Comparison of ENCODE assay signal across 23 mouse cellular contexts in genomic region chr9:106130250-106130649, GRCm38 (mm10). TPM values are rescaled to one million over a fixed set of nuclear protein-coding genes. Genes with fewer than 3 reads are reported as not detected.
DNase-seq lines count a peak whose midpoint lies in the region; ATAC-seq and TF ChIP-seq lines count a peak whose summit lies in the region.
"Had no signal": no experiment of that assay in that cellular context is flagged by ENCODE, and none has a peak within 500 bp of the region (broad histone marks: within the 10 kb centered on the region; RNA-seq: fewer than 3 reads in every experiment).

No protein-coding gene starts in this region.

- TF ChIP-seq POLR2A in liver, adult 2 months (IDR thresholded peaks at IDR 0.05; ENCODE audit: extremely low read depth, insufficient read depth, low read length): no peak

- H3K79me2 ChIP-seq in liver, adult 2 months (ENCODE audit: control insufficient read depth, insufficient read depth, low read length): no peaks in the 10 kb centered on the region

- H3K4me3 ChIP-seq in forebrain, embryonic 10.5 days: no peak overlapping the region
- no peak overlapping the region for H3K4me3 ChIP-seq in forebrain, embryonic 14.5 days (ENCODE audit: low read depth, low read length)
- no peak overlapping the region for H3K4me3 ChIP-seq in liver, adult 2 months (ENCODE audit: insufficient read depth, low read depth, low read length)
- H3K4me3 ChIP-seq in liver, embryonic 11.5 days (ENCODE audit: low read depth, low read length): no peak overlapping the region
- H3K4me3 ChIP-seq in liver, postnatal 0 days (ENCODE audit: low read depth, low read length): no peak overlapping the region
- H3K4me3 ChIP-seq in liver, embryonic 12.5 days: no peak overlapping the region
- H3K4me3 ChIP-seq in midbrain, embryonic 10.5 days: no peak overlapping the region
- H3K4me3 ChIP-seq in midbrain, embryonic 13.5 days (replicated peaks): no peak overlapping the region

- 0 out of 2 replicates have a peak overlapping the region, but pooled peaks have one; percentile 48 for H3K27ac ChIP-seq in forebrain, embryonic 10.5 days
- H3K27ac ChIP-seq in forebrain, embryonic 14.5 days (ENCODE audit: low read depth, low read length): no peak overlapping the region
- H3K27ac ChIP-seq in liver, adult 2 months (replicated peaks; ENCODE audit: insufficient read depth, low read depth, low read length): no peak overlapping the region
- H3K27ac ChIP-seq in liver, embryonic 11.5 days (ENCODE audit: low read depth, low read length): no peak overlapping the region
- no peak overlapping the region for H3K27ac ChIP-seq in liver, postnatal 0 days (ENCODE audit: low read depth)
- H3K27ac ChIP-seq in liver, embryonic 12.5 days: no peak overlapping the region
- peak overlapping the region; percentile 97; the same call in 1 of the 2 replicates for H3K27ac ChIP-seq in midbrain, embryonic 10.5 days (replicated peaks)
- H3K27ac ChIP-seq in midbrain, embryonic 13.5 days: no peak overlapping the region

- peak; percentile 82 for TF ChIP-seq EP300 in liver, postnatal 0 days (IDR thresholded peaks at IDR 0.05; ENCODE audit: low read depth)

- TF ChIP-seq CTCF in liver, adult 2 months (IDR thresholded peaks at IDR 0.05; ENCODE audit: low read depth, low read length): no peak
- TF ChIP-seq CTCF in liver, postnatal 0 days (IDR thresholded peaks at IDR 0.05; ENCODE audit: low read depth): no peak

- ATAC-seq in forebrain, embryonic 14.5 days: no peak
- ATAC-seq in liver, embryonic 11.5 days (replicated peaks; ENCODE audit: low FRiP score): no peak
- ATAC-seq in liver, postnatal 0 days: peak; percentile 83
- no peak for ATAC-seq in liver, embryonic 12.5 days
- no peak for ATAC-seq in midbrain, embryonic 13.5 days
- ATAC-seq: activated CD4-positive, CD25-positive, alpha-beta regulatory T cell, adult 4 months; CD4-positive, CD25-positive, alpha-beta regulatory T cell, adult 4 months; Patski had no signal

- H3K9me3 ChIP-seq in forebrain, embryonic 10.5 days: no peaks in the 10 kb centered on the region
- H3K9me3 ChIP-seq in forebrain, embryonic 14.5 days (replicated peaks; ENCODE audit: control insufficient read depth, low read length): no peaks in the 10 kb centered on the region
- no peaks in the 10 kb centered on the region for H3K9me3 ChIP-seq in liver, embryonic 11.5 days (ENCODE audit: control insufficient read depth, low read length)
- H3K9me3 ChIP-seq in liver, postnatal 0 days (ENCODE audit: low read length): no peaks in the 10 kb centered on the region
- no peaks in the 10 kb centered on the region for H3K9me3 ChIP-seq in liver, embryonic 12.5 days (replicated peaks)
- H3K9me3 ChIP-seq in midbrain, embryonic 10.5 days (replicated peaks): no peaks in the 10 kb centered on the region
- H3K9me3 ChIP-seq in midbrain, embryonic 13.5 days: no peaks in the 10 kb centered on the region
- H3K9me3 ChIP-seq: G1E had no signal

- WGBS in forebrain, embryonic 10.5 days: 85% methylated on average over 7 of the region's 7 CpGs
- 82% methylated on average over 7 of the region's 7 CpGs for WGBS in forebrain, embryonic 14.5 days
- 59% methylated on average over 7 of the region's 7 CpGs for WGBS in liver, adult 2 months
- WGBS in liver, embryonic 11.5 days: 77% methylated on average over 7 of the region's 7 CpGs
- 67% methylated on average over 7 of the region's 7 CpGs for WGBS in liver, postnatal 0 days (ENCODE audit: insufficient replicate concordance)
- WGBS in liver, embryonic 12.5 days (ENCODE audit: insufficient replicate concordance): 71% methylated on average over 7 of the region's 7 CpGs
- WGBS in midbrain, embryonic 10.5 days: 83% methylated on average over 7 of the region's 7 CpGs
- 82% methylated on average over 7 of the region's 7 CpGs for WGBS in midbrain, embryonic 13.5 days

- H3K9ac ChIP-seq in forebrain, embryonic 14.5 days (ENCODE audit: low read length): no peak overlapping the region
- no peak overlapping the region for H3K9ac ChIP-seq in liver, adult 2 months (ENCODE audit: low read depth, low read length)
- no peak overlapping the region for H3K9ac ChIP-seq in liver, embryonic 11.5 days (ENCODE audit: low read depth, low read length)
- no peak overlapping the region for H3K9ac ChIP-seq in liver, postnatal 0 days (replicated peaks)
- H3K9ac ChIP-seq in liver, embryonic 12.5 days: no peak overlapping the region
- no peak overlapping the region for H3K9ac ChIP-seq in midbrain, embryonic 13.5 days (replicated peaks)

- no peak overlapping the region for H3K4me2 ChIP-seq in forebrain, embryonic 14.5 days (ENCODE audit: low read length)
- no peak overlapping the region for H3K4me2 ChIP-seq in liver, embryonic 11.5 days
- no peak overlapping the region for H3K4me2 ChIP-seq in liver, postnatal 0 days (ENCODE audit: low read depth, low read length)
- no peak overlapping the region for H3K4me2 ChIP-seq in liver, embryonic 12.5 days
- no peak overlapping the region for H3K4me2 ChIP-seq in midbrain, embryonic 13.5 days (replicated peaks)

- DNase-seq in forebrain, embryonic 10.5 days (ENCODE audit: extremely low spot score, low spot score): no peak
- DNase-seq in forebrain, embryonic 14.5 days (ENCODE audit: low spot score): no peak
- DNase-seq in liver, adult 2 months (ENCODE audit: extremely low read depth, low read depth, low spot score): peak; percentile 72
- DNase-seq in liver, embryonic 11.5 days (ENCODE audit: low spot score): no peak
- DNase-seq in liver, postnatal 0 days: no peak
- DNase-seq in midbrain, embryonic 10.5 days (ENCODE audit: low spot score): no peak
- DNase-seq: adrenal gland, adult 2 months; adrenal gland, adult 8-10 months; adrenal gland, postnatal 10 days; adrenal gland, postnatal 14 days; adrenal gland, postnatal 25 days; adrenal gland, postnatal 36 days; B cell, adult 2 months; cerebellum, adult 11 months; cerebellum, adult 11-12 months had no signal

- no peaks in the 10 kb centered on the region for H3K27me3 ChIP-seq in forebrain, embryonic 10.5 days (ENCODE audit: poor library complexity, severe bottlenecking)
- no peaks in the 10 kb centered on the region for H3K27me3 ChIP-seq in forebrain, embryonic 14.5 days (replicated peaks; ENCODE audit: control insufficient read depth, insufficient read depth, low read length)
- no peaks in the 10 kb centered on the region for H3K27me3 ChIP-seq in liver, adult 2 months (ENCODE audit: control insufficient read depth, insufficient read depth, low read length)
- no peaks in the 10 kb centered on the region for H3K27me3 ChIP-seq in liver, embryonic 11.5 days (replicated peaks; ENCODE audit: control insufficient read depth, insufficient read depth, low read length)
- no peaks in the 10 kb centered on the region for H3K27me3 ChIP-seq in liver, postnatal 0 days (ENCODE audit: insufficient read depth, low read length)
- H3K27me3 ChIP-seq in liver, embryonic 12.5 days (replicated peaks): no peaks in the 10 kb centered on the region
- no peaks in the 10 kb centered on the region for H3K27me3 ChIP-seq in midbrain, embryonic 10.5 days (ENCODE audit: low read depth, poor library complexity, severe bottlenecking)
- H3K27me3 ChIP-seq in midbrain, embryonic 13.5 days: no peaks in the 10 kb centered on the region
- H3K27me3 ChIP-seq: Patski had no signal

- H3K4me1 ChIP-seq in forebrain, embryonic 10.5 days: peaks cover 36% of the 10 kb centered on the region
- peaks cover 20% of the 10 kb centered on the region for H3K4me1 ChIP-seq in forebrain, embryonic 14.5 days (ENCODE audit: control insufficient read depth, insufficient read depth, low read length)
- H3K4me1 ChIP-seq in liver, adult 2 months (ENCODE audit: control insufficient read depth, insufficient read depth, low read length): peaks cover 3% of the 10 kb centered on the region; the same call in 1 of the 2 replicates
- no peaks in the 10 kb centered on the region for H3K4me1 ChIP-seq in liver, embryonic 11.5 days (replicated peaks; ENCODE audit: control insufficient read depth, insufficient read depth, low read length)
- H3K4me1 ChIP-seq in liver, postnatal 0 days (ENCODE audit: insufficient read depth): no peaks in the 10 kb centered on the region
- H3K4me1 ChIP-seq in liver, embryonic 12.5 days: no peaks in the 10 kb centered on the region
- peaks cover 37% of the 10 kb centered on the region for H3K4me1 ChIP-seq in midbrain, embryonic 10.5 days
- H3K4me1 ChIP-seq in midbrain, embryonic 13.5 days (replicated peaks): peaks cover 32% of the 10 kb centered on the region

- no peaks in the 10 kb centered on the region for H3K36me3 ChIP-seq in forebrain, embryonic 10.5 days (replicated peaks)
- no peaks in the 10 kb centered on the region for H3K36me3 ChIP-seq in forebrain, embryonic 14.5 days (ENCODE audit: control insufficient read depth, insufficient read depth, low read length)
- no peaks in the 10 kb centered on the region for H3K36me3 ChIP-seq in liver, adult 2 months (ENCODE audit: control insufficient read depth, insufficient read depth, low read length)
- H3K36me3 ChIP-seq in liver, embryonic 11.5 days (ENCODE audit: control insufficient read depth, insufficient read depth, low read length): no peaks in the 10 kb centered on the region
- no peaks in the 10 kb centered on the region for H3K36me3 ChIP-seq in liver, postnatal 0 days (replicated peaks; ENCODE audit: insufficient read depth, low read length)
- no peaks in the 10 kb centered on the region for H3K36me3 ChIP-seq in liver, embryonic 12.5 days
- H3K36me3 ChIP-seq in midbrain, embryonic 10.5 days: no peaks in the 10 kb centered on the region
- H3K36me3 ChIP-seq in midbrain, embryonic 13.5 days: no peaks in the 10 kb centered on the region
- H3K36me3 ChIP-seq: G1E had no signal

RNA-seq across cellular contexts. Expression of gene Glyctk, which starts 27.7 kb away (rescaled TPM):
- polyA plus RNA-seq in forebrain, embryonic 10.5 days (2016; fragmentation: Nextera tagmentation; extraction: Ambion mirVana): 6.8 and 8.0 TPM in 2 replicates
- polyA plus RNA-seq in forebrain, embryonic 14.5 days (2014; fragmentation: Nextera tagmentation; extraction: Ambion mirVana): 2.3 TPM in 2 replicates
- total RNA-seq in liver, adult 2 months (2014; rRNA removed): 104 and 136 TPM in 2 replicates
- 308 and 315 TPM in 2 replicates for polyA plus RNA-seq in liver, adult 2 months (2012; rRNA removed)
- polyA plus RNA-seq in liver, embryonic 11.5 days (2014; fragmentation: Nextera tagmentation; extraction: Ambion mirVana): 12.4 and 15.7 TPM in 2 replicates
- polyA plus RNA-seq in liver, postnatal 0 days (2015; fragmentation: Nextera tagmentation; extraction: Ambion mirVana): 41.4 and 46.5 TPM in 2 replicates
- polyA plus RNA-seq in liver, embryonic 12.5 days (2016; fragmentation: Nextera tagmentation; extraction: Ambion mirVana): 14.1 and 15.7 TPM in 2 replicates
- polyA plus RNA-seq in midbrain, embryonic 10.5 days (2016; fragmentation: Nextera tagmentation; extraction: Ambion mirVana): 5.0 and 8.4 TPM in 2 replicates
- 10.1 TPM in 2 replicates for polyA plus RNA-seq in midbrain, embryonic 13.5 days (2015; fragmentation: Nextera tagmentation; extraction: Ambion mirVana)

RNA-seq across cellular contexts. Expression of gene Col6a4, which starts 33.7 kb away (rescaled TPM):
- 0.20 TPM in 1 of 2 replicates, not detected in the other for polyA plus RNA-seq in forebrain, embryonic 10.5 days (2016; fragmentation: Nextera tagmentation; extraction: Ambion mirVana)
- 0.22 and 0.66 TPM in 2 replicates for polyA plus RNA-seq in forebrain, embryonic 14.5 days (2014; fragmentation: Nextera tagmentation; extraction: Ambion mirVana)
- total RNA-seq in liver, adult 2 months (2014; rRNA removed): not detected in 2 replicates
- polyA plus RNA-seq in liver, adult 2 months (2012; rRNA removed): not detected in 2 replicates
- not detected in 2 replicates for polyA plus RNA-seq in liver, embryonic 11.5 days (2014; fragmentation: Nextera tagmentation; extraction: Ambion mirVana)
- polyA plus RNA-seq in liver, postnatal 0 days (2015; fragmentation: Nextera tagmentation; extraction: Ambion mirVana): not detected in 2 replicates
- polyA plus RNA-seq in liver, embryonic 12.5 days (2016; fragmentation: Nextera tagmentation; extraction: Ambion mirVana): 0.01 and 0.05 TPM in 2 replicates
- 0.06 and 0.10 TPM in 2 replicates for polyA plus RNA-seq in midbrain, embryonic 10.5 days (2016; fragmentation: Nextera tagmentation; extraction: Ambion mirVana)
- 0.28 and 0.36 TPM in 2 replicates for polyA plus RNA-seq in midbrain, embryonic 13.5 days (2015; fragmentation: Nextera tagmentation; extraction: Ambion mirVana)
- total RNA-seq: MEL had no signal
- polyA plus RNA-seq: C2C12; CD4-positive, CD25-positive, alpha-beta regulatory T cell, adult 4 months; G1E had no signal

RNA-seq across cellular contexts. Expression of gene Wdr82, which starts 40.5 kb away (rescaled TPM):
- polyA plus RNA-seq in forebrain, embryonic 10.5 days (2016; fragmentation: Nextera tagmentation; extraction: Ambion mirVana): 28.3 and 30.2 TPM in 2 replicates
- polyA plus RNA-seq in forebrain, embryonic 14.5 days (2014; fragmentation: Nextera tagmentation; extraction: Ambion mirVana): 54.7 and 56.4 TPM in 2 replicates
- total RNA-seq in liver, adult 2 months (2014; rRNA removed): 36.3 and 40.7 TPM in 2 replicates
- polyA plus RNA-seq in liver, adult 2 months (2012; rRNA removed): 23.6 and 25.9 TPM in 2 replicates
- 18.8 TPM in 2 replicates for polyA plus RNA-seq in liver, embryonic 11.5 days (2014; fragmentation: Nextera tagmentation; extraction: Ambion mirVana)
- polyA plus RNA-seq in liver, postnatal 0 days (2015; fragmentation: Nextera tagmentation; extraction: Ambion mirVana): 5.3 and 5.7 TPM in 2 replicates
- polyA plus RNA-seq in liver, embryonic 12.5 days (2016; fragmentation: Nextera tagmentation; extraction: Ambion mirVana): 11.5 and 11.8 TPM in 2 replicates
- polyA plus RNA-seq in midbrain, embryonic 10.5 days (2016; fragmentation: Nextera tagmentation; extraction: Ambion mirVana): 23.4 and 29.3 TPM in 2 replicates
- polyA plus RNA-seq in midbrain, embryonic 13.5 days (2015; fragmentation: Nextera tagmentation; extraction: Ambion mirVana): 36.0 and 42.5 TPM in 2 replicates

Comparison
In these comparisons a context has a peak if more than half of its experiments do, and no peak if none do; other contexts are left out.
1. H3K27ac ChIP-seq: peak in forebrain, embryonic 10.5 days (single experiment) and midbrain, embryonic 10.5 days (single experiment); none in forebrain, embryonic 14.5 days (single experiment), liver, adult 2 months (single experiment), liver, embryonic 11.5 days (single experiment), liver, postnatal 0 days (single experiment), liver, embryonic 12.5 days (single experiment) and midbrain, embryonic 13.5 days (single experiment).